Mouse (Mus musculus) c-Kit-positive CD71-positive TER-119-positive erythroid progenitor cells, embryonic 14.5 days (primary cell): ENCODE measurements around the gene Kptn.

Experiments used
- DNase-seq: peaks from one replicate; pipeline ENCODE4 v3.0.0-alpha.2; 2013; ENCODE audit warnings: low spot score

The Kptn gene

GRCm38 (mm10) chr7:16120262-16120600, 536 bp downstream of the Kptn start:
- DNase-seq = no peak

GRCm38 (mm10) chr7:16125829-16126228, 6.1 kb downstream of the Kptn start:
- no peak for DNase-seq

GRCm38 (mm10) chr7:16128344-16128743, 8.6 kb downstream of the Kptn start:
- no peak for DNase-seq

DNA sequence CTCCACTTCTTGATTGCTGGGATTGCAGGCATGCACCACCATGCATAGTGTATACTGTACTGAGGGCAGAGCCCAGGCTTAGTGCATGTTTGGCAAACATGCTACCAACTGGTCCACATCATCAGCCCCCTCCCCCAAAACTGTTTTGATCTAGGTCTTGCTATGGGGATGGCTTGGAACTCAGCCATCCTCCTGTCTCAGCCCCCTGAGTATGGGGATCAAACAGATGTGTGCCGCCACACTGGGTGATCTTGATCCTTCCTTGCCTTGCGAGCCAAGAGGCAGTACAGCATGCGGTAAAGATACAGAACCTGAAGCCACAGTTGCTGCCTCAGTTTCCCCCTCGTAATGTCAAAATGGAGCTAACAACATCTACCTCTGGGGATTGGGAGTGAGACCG, 9.2 kb downstream of the Kptn start:
- no peak for DNase-seq

- DNase-seq = peak; percentile 43
These were observed 9.7 kb downstream of the Kptn start, which contains the start of gene Slc8a2 for GRCm38 (mm10) chr7:16129421-16129845. Gene Slc8a2 (plus strand): TSS chr7:16129826.

GRCm38 (mm10) chr7:16129846-16130691, 10.4 kb downstream of the Kptn start:
- no peak for DNase-seq

- no peak for DNase-seq
These were observed 11.4 kb downstream of the Kptn start for GRCm38 (mm10) chr7:16130956-16131634.

DNA sequence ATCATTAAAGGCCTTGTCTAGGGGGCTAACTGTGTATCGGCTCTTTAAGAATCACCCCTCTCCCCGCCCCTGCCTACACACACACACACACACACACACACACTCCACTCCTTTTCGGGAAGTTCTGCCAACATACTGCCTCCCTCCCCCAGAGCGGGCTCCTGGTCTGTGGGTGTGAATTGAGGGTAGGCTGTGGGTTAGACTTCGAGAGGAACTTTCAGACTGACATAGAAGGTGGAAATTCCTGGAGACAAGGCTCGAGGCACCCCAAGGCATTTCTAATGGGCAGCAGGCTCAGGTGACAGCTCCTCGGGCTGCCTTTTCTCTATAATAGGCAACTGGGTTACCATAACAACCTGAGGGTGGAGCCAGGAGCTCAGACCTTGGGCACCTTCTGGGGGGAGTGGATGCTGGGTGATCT, 12.5 kb downstream of the Kptn start:
- DNase-seq = no peak

DNA sequence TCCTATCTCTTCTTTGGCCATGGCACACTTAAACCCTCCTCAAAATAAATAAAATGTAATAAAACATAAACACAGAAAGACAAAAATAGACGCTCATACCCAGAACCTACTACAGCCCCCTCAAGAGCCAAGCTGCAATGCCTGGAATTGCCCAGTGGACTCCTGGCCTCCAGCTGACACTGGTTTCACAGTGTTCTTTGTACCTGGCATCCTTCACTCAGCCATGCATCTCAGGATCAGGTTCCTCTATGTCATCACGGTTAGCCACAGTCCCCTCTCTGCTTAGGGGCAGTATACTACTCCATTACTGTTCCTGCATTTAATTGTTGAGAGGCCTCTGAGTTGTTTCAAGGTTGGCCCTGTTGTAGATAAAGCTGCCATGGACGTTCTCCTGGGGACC, 13.2 kb downstream of the Kptn start:
- no peak for DNase-seq

DNA sequence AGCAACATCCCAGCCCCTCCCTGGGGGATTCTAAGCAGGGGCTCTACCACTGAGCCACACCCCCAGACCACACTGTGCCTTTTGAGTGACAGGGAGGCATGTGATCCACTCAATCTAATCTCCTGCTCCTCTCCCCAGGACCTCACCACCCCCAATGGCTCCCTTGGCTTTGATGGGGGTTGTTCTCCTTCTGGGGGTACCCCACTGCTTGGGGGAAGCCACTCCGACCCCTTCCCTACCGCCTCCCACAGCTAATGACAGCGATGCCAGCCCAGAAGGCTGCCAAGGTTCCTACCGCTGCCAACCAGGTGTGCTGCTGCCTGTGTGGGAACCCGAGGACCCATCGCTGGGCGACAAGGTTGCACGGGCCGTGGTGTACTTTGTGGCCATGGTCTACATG, 14.0 kb downstream of the Kptn start:
- no peak for DNase-seq

DNA sequence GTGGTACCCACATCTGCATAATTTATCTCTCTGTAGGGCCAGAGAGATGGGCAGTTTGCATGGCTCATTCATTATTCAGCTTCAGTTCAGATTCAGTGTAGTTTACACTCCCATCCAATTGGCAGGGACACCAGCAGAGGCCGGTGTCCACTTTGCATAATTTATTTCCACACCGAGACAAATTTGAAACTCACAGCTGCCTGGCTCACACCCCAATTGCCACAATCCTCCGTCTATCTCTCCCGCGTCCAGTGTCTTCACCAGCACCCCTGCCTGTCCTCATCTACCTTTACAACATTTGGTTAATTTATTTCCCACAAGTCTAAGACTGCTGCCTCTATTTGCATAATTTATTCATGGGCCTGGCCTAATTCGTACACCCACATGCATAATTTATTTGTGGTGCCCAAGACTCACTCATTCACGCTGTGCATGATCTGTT, 15.3 kb downstream of the Kptn start:
- no peak for DNase-seq

GRCm38 (mm10) chr7:16146489-16147410, 27.1 kb downstream of the Kptn start:
- no peak for DNase-seq

GRCm38 (mm10) chr7:16147643-16148042, 27.9 kb downstream of the Kptn start:
- DNase-seq = peak; percentile 39

DNA sequence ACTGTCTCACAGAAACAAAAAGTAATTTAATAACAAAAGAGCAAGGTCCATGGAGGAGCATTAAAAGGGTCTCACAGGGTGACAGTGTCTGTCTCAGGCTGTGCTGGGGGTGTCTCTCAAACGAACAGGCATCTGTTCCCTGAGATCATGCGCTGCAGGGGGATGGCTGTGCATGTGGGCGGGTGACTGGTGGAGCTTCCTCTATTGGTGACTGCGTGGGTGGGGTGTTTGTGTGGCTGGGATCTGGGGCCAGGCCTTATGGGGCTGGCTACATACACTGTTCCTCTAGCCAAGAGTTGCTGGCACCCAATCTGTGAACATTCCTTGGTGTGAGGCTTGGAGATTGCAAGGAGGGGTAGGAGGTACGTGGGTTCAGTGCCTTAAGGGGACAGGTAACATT, 29.5 kb downstream of the Kptn start:
- no peak for DNase-seq

DNA sequence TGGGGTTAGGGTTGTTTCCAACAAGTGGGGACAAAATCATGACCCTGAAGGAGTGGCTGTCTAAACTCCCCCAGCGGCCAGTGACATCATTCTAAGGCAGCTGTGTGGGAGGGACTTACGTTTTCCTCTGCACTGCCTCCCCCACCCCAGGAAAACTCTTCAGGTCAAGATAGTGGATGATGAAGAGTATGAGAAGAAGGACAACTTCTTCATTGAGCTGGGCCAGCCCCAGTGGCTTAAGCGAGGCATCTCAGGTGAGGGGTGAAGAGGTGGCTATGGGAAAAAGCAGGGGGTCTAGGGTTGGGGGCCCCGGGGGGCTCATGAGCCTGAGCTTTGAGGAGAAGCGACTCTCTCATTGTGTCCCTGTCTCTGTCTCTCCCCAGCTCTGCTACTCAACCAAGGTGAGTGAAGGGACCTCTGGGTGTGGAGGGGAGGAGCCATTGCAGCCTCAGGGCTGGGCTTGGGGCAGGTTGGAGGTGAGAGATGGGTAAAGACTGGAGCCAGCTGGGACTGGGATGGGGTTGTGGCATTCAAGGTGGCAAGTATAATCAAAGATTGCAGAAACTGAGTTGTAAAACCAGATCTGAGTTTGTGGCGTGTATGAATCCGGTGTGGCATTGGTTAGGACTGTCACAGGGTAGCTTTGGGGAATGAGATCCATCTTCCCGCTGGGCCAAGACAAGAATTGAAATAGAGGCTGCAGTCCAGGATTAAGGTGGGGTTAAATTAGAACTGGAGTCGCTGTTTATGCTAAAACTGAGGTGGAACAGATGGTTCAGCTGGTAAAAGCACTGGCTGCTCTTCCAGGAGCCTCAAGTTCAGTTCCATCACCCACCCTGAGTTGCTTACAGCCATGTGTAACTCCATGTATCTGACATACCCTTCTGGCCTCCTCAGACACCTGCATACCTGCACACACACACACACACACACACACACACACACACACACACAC, 30.8 kb downstream of the Kptn start:
- no peak for DNase-seq

DNA sequence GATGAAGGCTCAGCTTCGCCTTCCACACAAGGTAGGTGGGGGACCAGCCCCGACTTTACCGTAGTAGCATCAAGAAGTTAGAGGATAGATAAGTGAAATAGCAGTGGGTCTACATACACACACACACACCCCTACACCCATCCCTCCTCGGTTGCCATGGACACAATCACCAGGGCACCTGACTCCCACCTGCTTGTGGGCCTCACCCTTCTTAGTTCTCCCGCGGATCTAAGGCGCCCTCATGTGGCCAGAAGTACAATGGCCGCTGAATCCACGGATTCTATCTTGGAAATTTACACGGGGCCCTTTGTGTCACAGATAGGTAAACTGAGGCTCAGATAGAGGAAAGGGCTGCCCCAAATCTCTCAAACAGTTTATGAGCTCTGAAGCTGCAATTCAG, 33.8 kb downstream of the Kptn start:
- DNase-seq = peak; percentile 33

DNA sequence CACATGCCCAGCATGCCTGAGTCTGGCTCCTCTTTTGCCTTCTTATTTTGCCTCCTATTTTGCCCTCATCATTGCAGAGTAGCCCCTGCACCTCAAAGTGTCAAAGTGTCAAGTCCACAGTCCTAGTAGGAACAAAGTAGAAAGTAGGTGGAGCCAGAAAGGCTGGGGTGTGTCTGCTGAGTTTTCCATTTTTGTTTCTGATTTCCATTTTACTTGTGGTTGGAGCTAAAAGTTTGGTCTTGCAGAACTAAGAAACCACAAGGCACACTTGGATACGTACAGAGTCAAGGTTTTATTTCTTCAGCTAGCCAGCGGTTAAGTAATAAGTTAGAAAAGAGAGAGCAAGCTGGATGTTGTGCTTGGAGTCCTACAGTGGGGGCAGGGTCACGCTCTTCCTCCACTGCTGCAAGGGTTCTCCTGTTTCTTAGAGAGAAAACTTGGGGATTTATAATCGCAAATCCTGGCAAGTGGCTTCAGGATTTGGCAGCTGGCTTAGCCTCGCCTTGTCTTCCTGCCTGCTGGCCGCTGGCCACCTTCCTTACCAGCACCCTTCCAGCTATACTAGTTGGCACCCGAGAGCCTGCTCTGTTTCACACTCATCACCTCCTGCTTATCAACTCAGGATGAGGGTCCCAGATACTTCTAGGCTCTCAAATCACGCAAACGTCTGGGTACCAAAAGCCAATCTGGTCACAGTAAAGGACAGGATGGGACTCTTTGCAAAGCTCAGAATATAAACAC, 35.6 kb downstream of the Kptn start:
- DNase-seq = no peak

GRCm38 (mm10) chr7:16156105-16156714, 36.5 kb downstream of the Kptn start:
- DNase-seq = no peak

- DNase-seq = no peak
These were observed 39.0 kb downstream of the Kptn start for GRCm38 (mm10) chr7:16158735-16159134.

DNA sequence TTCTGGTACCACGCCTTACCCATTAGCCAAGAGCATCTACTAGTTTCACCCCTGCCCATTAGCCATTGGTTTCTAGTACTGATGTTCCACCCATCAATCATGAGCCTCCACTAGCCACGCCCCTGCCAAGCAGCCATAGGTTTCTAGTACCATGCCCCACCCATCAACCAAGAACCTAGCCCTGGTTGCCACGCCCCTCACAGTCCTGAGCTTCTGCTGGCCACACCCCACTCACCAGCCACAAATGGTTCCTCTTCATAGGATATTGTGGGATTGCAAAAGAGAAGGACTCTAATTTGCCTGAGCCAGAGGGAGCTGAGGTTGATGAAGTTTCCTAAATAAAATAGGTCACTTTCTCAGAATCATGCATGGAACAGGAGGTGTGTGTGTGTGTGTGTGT, 41.0 kb downstream of the Kptn start:
- peak; percentile 29 for DNase-seq
